8 mouse cellular contexts compared by ENCODE assay signal in genomic region chr12:25890722-25891121, GRCm38 (mm10).
DNase-seq lines count a peak whose midpoint lies in the region; ATAC-seq and TF ChIP-seq lines count a peak whose summit lies in the region.

No protein-coding gene starts in this region.

- TF ChIP-seq CTCF in gastrocnemius, adult 2 months (IDR thresholded peaks at IDR 0.05): peak; percentile 30; the same call in 1 of the 2 replicates

- H3K9me3 ChIP-seq in intestine, embryonic 15.5 days: no peaks in the 10 kb centered on the region

- ATAC-seq in intestine, embryonic 15.5 days: no peak

- H3K36me3 ChIP-seq in intestine, embryonic 15.5 days: no peaks in the 10 kb centered on the region

- H3K27me3 ChIP-seq in intestine, embryonic 15.5 days (replicated peaks): no peaks in the 10 kb centered on the region

- H3K4me2 ChIP-seq in intestine, embryonic 15.5 days (replicated peaks): no peak overlapping the region

- no peak overlapping the region for H3K9ac ChIP-seq in intestine, embryonic 15.5 days

- peak; percentile 17 for DNase-seq in gastrocnemius, adult 2 months
- no peak for DNase-seq in gastrocnemius, adult 8-10 months (ENCODE audit: low spot score in 2 of 2)
- peak; percentile 18 to 31 for DNase-seq in right cerebral cortex, adult 2 months (ENCODE audit: low spot score in 2 of 2)
- DNase-seq in right cerebral cortex, adult 18-20 months: no peak
- peak; percentile 39 for DNase-seq in embryo, embryonic 11 days
- DNase-seq in lung, postnatal 36 days: peak; percentile 29
- DNase-seq in gastrocnemius, postnatal 36 days: no peak

- H3K4me1 ChIP-seq in intestine, embryonic 15.5 days (replicated peaks): no peaks in the 10 kb centered on the region

- H3K27ac ChIP-seq in gastrocnemius, adult 2 months: no peak overlapping the region
- H3K27ac ChIP-seq in intestine, embryonic 15.5 days: no peak overlapping the region

- 68% methylated on average over 1 of the region's 1 CpGs for WGBS in intestine, embryonic 15.5 days

- no peak overlapping the region for H3K4me3 ChIP-seq in gastrocnemius, adult 2 months
- H3K4me3 ChIP-seq in intestine, embryonic 15.5 days (replicated peaks): no peak overlapping the region

- intact Hi-C loops in gastrocnemius, adult 2 months (cut with DNase I): no loop called here
- intact Hi-C loops in gastrocnemius, postnatal 36 days (cut with DNase I): no loop called here

Comparison
In these comparisons a context has a peak if more than half of its experiments do, and no peak if none do; other contexts are left out.
1. DNase-seq: peak in gastrocnemius, adult 2 months (single experiment), right cerebral cortex, adult 2 months (2 of 2), embryo, embryonic 11 days (single experiment) and lung, postnatal 36 days (single experiment); none in gastrocnemius, adult 8-10 months (0 of 2), right cerebral cortex, adult 18-20 months (single experiment) and gastrocnemius, postnatal 36 days (0 of 2).